In the genomic region with DNA sequence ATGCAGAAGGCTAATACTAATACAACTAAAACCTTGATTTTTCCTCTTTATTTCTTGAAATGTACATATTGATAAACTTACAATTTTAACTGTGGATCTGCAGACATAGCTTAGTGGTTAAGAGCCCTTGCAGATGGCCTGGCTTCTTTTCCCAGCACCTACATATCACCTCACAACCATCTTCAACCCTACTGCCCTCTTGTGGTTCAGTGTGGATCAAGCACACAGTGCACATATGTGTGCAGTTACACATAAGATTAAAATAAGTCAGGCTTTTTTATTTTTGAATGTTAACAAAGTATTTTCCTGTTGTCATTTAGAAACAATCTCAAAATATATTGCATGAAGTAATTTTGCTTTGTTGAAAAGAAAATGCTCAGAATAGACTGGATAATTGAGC, we compare ENCODE assay signal across 8 mouse cellular contexts.
A peak's percentile ranks its signal among the peaks of the same experiment; 100 is the strongest.
DNase-seq lines count a peak whose midpoint lies in the region; ATAC-seq lines count a peak whose summit lies in the region.

No protein-coding gene starts in this region.

- H3K4me2 ChIP-seq in midbrain, embryonic 14.5 days (ENCODE audit: low read length), result no peak overlapping the region
- no peak overlapping the region for H3K4me2 ChIP-seq in forebrain, embryonic 13.5 days
- H3K4me2 ChIP-seq in heart, embryonic 12.5 days, result no peak overlapping the region

- no peaks in the 10 kb centered on the region for H3K27me3 ChIP-seq in midbrain, embryonic 14.5 days (ENCODE audit: control insufficient read depth, insufficient read depth, low read length)
- no peaks in the 10 kb centered on the region for H3K27me3 ChIP-seq in midbrain, embryonic 10.5 days (ENCODE audit: low read depth, poor library complexity, severe bottlenecking)
- H3K27me3 ChIP-seq in forebrain, embryonic 13.5 days, result no peaks in the 10 kb centered on the region
- H3K27me3 ChIP-seq in heart, embryonic 12.5 days (replicated peaks), result no peaks in the 10 kb centered on the region

- ATAC-seq in midbrain, embryonic 14.5 days (ENCODE audit: low FRiP score, low TSS enrichment), result no peak
- ATAC-seq in forebrain, embryonic 13.5 days, result no peak
- ATAC-seq in heart, embryonic 12.5 days (ENCODE audit: insufficient number of reproducible peaks, low FRiP score), result no peak

- H3K27ac ChIP-seq in midbrain, embryonic 14.5 days (replicated peaks; ENCODE audit: low read depth, low read length), result no peak overlapping the region
- H3K27ac ChIP-seq in midbrain, embryonic 10.5 days (replicated peaks), result no peak overlapping the region
- H3K27ac ChIP-seq in forebrain, embryonic 13.5 days, result no peak overlapping the region
- H3K27ac ChIP-seq in heart, embryonic 12.5 days (ENCODE audit: poor library complexity, severe bottlenecking), result no peak overlapping the region

- H3K4me3 ChIP-seq in midbrain, embryonic 14.5 days (replicated peaks; ENCODE audit: low read depth, low read length), result no peak overlapping the region
- no peak overlapping the region for H3K4me3 ChIP-seq in midbrain, embryonic 10.5 days
- H3K4me3 ChIP-seq in forebrain, embryonic 13.5 days, result no peak overlapping the region
- no peak overlapping the region for H3K4me3 ChIP-seq in heart, embryonic 12.5 days

- H3K9me3 ChIP-seq in midbrain, embryonic 14.5 days (ENCODE audit: control insufficient read depth, low read length), result no peaks in the 10 kb centered on the region
- no peaks in the 10 kb centered on the region for H3K9me3 ChIP-seq in midbrain, embryonic 10.5 days (replicated peaks)
- H3K9me3 ChIP-seq in forebrain, embryonic 13.5 days (replicated peaks), result no peaks in the 10 kb centered on the region
- H3K9me3 ChIP-seq in heart, embryonic 12.5 days (replicated peaks), result no peaks in the 10 kb centered on the region

- H3K36me3 ChIP-seq in midbrain, embryonic 14.5 days (ENCODE audit: control insufficient read depth, insufficient read depth, low read length), result peaks cover 9% of the 10 kb centered on the region
- H3K36me3 ChIP-seq in midbrain, embryonic 10.5 days, result peaks cover 53% of the 10 kb centered on the region
- peaks cover 26% of the 10 kb centered on the region for H3K36me3 ChIP-seq in forebrain, embryonic 13.5 days (ENCODE audit: poor library complexity, severe bottlenecking)
- H3K36me3 ChIP-seq in heart, embryonic 12.5 days, result peaks cover 29% of the 10 kb centered on the region

- H3K4me1 ChIP-seq in midbrain, embryonic 14.5 days (ENCODE audit: control insufficient read depth, insufficient read depth, low read length), result no peaks in the 10 kb centered on the region
- no peaks in the 10 kb centered on the region for H3K4me1 ChIP-seq in midbrain, embryonic 10.5 days
- no peaks in the 10 kb centered on the region for H3K4me1 ChIP-seq in forebrain, embryonic 13.5 days
- H3K4me1 ChIP-seq in heart, embryonic 12.5 days (replicated peaks), result no peaks in the 10 kb centered on the region

- peak; percentile 5 for DNase-seq in adrenal gland, postnatal 25 days
- no peak for DNase-seq in adrenal gland, postnatal 10 days
- DNase-seq in midbrain, embryonic 14.5 days, result peak; percentile 16
- no peak for DNase-seq in midbrain, embryonic 10.5 days (ENCODE audit: low spot score)
- peak; percentile 10 to 40 for DNase-seq in kidney, postnatal 36 days
- DNase-seq in thymus, postnatal 10 days (ENCODE audit: low spot score in 2 of 2), result peak; percentile 9 to 39

- no peak overlapping the region for H3K9ac ChIP-seq in midbrain, embryonic 14.5 days (replicated peaks; ENCODE audit: low read length)
- H3K9ac ChIP-seq in forebrain, embryonic 13.5 days, result no peak overlapping the region
- H3K9ac ChIP-seq in heart, embryonic 12.5 days, result no peak overlapping the region

Comparison
In these comparisons a context has a peak if more than half of its experiments do, and no peak if none do; other contexts are left out.
1. DNase-seq: peak in adrenal gland, postnatal 25 days (single experiment), midbrain, embryonic 14.5 days (single experiment), kidney, postnatal 36 days (2 of 2) and thymus, postnatal 10 days (2 of 2); none in adrenal gland, postnatal 10 days (single experiment) and midbrain, embryonic 10.5 days (single experiment).